Comparison of ENCODE assay signal across 9 mouse cellular contexts in the genomic region with DNA sequence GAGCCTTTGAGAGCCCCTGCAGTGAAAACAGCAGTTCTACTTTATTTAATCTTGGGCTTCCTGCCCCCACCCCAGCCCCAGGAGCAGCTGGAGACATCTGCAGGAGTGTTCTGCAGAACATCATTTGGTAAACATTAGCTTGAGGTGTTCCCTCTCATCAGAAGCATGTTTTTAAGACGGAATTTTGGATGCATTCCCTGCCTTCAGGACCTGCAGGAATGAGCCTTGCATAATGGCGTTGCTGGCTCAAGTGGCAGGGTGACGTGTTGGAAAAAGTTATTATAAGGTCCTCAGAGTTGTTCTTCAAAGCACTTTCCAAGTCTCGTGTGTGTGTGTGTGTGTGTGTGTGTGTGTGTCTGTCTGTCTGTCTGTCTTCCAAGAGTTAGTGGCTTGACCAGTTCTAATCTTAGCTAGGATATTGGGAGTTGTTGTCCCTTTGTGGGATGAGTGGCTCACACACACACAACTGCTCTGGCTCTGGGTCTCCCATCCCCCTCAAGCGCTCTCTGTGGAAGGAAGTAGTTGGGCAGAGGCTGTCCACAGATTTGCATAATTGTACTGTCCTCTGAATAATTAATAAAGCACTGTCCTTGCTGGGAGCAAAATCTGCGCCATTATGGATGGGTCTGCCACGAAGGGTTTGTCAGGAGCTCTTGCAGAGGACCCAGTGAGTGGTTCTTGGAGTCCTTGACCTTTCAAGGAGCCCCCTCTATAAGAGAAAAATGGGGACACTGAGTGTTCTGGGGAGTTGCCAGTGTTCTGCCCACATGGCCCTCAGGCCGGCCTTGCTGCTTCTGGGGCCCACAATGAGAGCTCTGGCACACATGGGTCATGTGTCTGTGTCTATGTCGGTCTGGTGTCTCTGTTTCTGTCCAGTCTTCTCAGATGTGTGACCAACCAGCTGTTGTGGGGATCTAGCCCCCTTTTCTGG.
DNase-seq lines count a peak whose midpoint lies in the region; ATAC-seq lines count a peak whose summit lies in the region.
"Had no signal": no experiment of that assay in that cellular context is flagged by ENCODE, and none has a peak within 500 bp of the region (broad histone marks: within the 10 kb centered on the region; RNA-seq: fewer than 3 reads in every experiment).

No protein-coding gene starts in this region.

- no peaks in the 10 kb centered on the region for H3K27me3 ChIP-seq in hindbrain, embryonic 11.5 days (ENCODE audit: control insufficient read depth, insufficient read depth, low read length)
- no peaks in the 10 kb centered on the region for H3K27me3 ChIP-seq in hindbrain, embryonic 16.5 days (replicated peaks; ENCODE audit: control insufficient read depth, insufficient read depth, low read length)
- no peaks in the 10 kb centered on the region for H3K27me3 ChIP-seq in kidney, embryonic 15.5 days
- H3K27me3 ChIP-seq in forebrain, embryonic 13.5 days: no peaks in the 10 kb centered on the region
- H3K27me3 ChIP-seq: liver, embryonic 15.5 days had no signal

- H3K36me3 ChIP-seq in hindbrain, embryonic 11.5 days (ENCODE audit: control insufficient read depth, insufficient read depth, low read length): no peaks in the 10 kb centered on the region
- no peaks in the 10 kb centered on the region for H3K36me3 ChIP-seq in hindbrain, embryonic 16.5 days (ENCODE audit: control insufficient read depth, insufficient read depth, low read length)
- H3K36me3 ChIP-seq in kidney, embryonic 15.5 days: peaks cover 13% of the 10 kb centered on the region; the same call in 1 of the 2 replicates
- H3K36me3 ChIP-seq in forebrain, embryonic 13.5 days (ENCODE audit: poor library complexity, severe bottlenecking): 0 out of 2 replicates have a peak, but pooled peaks cover 3% of the 10 kb centered on the region
- H3K36me3 ChIP-seq: liver, embryonic 15.5 days had no signal

- no peak overlapping the region for H3K4me2 ChIP-seq in hindbrain, embryonic 11.5 days (replicated peaks; ENCODE audit: low read depth, low read length)
- H3K4me2 ChIP-seq in hindbrain, embryonic 16.5 days (ENCODE audit: low read length): no peak overlapping the region
- H3K4me2 ChIP-seq in kidney, embryonic 15.5 days: no peak overlapping the region
- no peak overlapping the region for H3K4me2 ChIP-seq in forebrain, embryonic 13.5 days
- H3K4me2 ChIP-seq: liver, embryonic 15.5 days had no signal

- no peak overlapping the region for H3K9ac ChIP-seq in hindbrain, embryonic 11.5 days (ENCODE audit: low read depth, low read length)
- no peak overlapping the region for H3K9ac ChIP-seq in hindbrain, embryonic 16.5 days (ENCODE audit: low read depth, low read length)
- H3K9ac ChIP-seq in kidney, embryonic 15.5 days: no peak overlapping the region
- H3K9ac ChIP-seq in forebrain, embryonic 13.5 days: no peak overlapping the region
- H3K9ac ChIP-seq: liver, embryonic 15.5 days had no signal

- 64% methylated on average over 9 of the region's 9 CpGs for WGBS in hindbrain, embryonic 11.5 days
- WGBS in hindbrain, embryonic 16.5 days: 55% methylated on average over 9 of the region's 9 CpGs
- WGBS in kidney, embryonic 15.5 days: 70% methylated on average over 9 of the region's 9 CpGs
- 72% methylated on average over 9 of the region's 9 CpGs for WGBS in forebrain, embryonic 13.5 days

- H3K4me3 ChIP-seq in hindbrain, embryonic 11.5 days (ENCODE audit: low read depth, low read length): no peak overlapping the region
- H3K4me3 ChIP-seq in hindbrain, embryonic 16.5 days (ENCODE audit: low read length): no peak overlapping the region
- H3K4me3 ChIP-seq in kidney, embryonic 15.5 days (replicated peaks): no peak overlapping the region
- H3K4me3 ChIP-seq in forebrain, embryonic 13.5 days: no peak overlapping the region
- H3K4me3 ChIP-seq: liver, embryonic 15.5 days had no signal

- DNase-seq in hindbrain, embryonic 11.5 days (ENCODE audit: low spot score): no peak
- DNase-seq in heart, adult 11 months: peak; percentile 99
- peak; percentile 49 for DNase-seq in retina, postnatal 1 day
- no peak for DNase-seq in layer of hippocampus, postnatal 25 days (ENCODE audit: extremely low spot score in 1 of 2, low spot score in 1 of 2)
- DNase-seq in cerebellum, postnatal 4 days (ENCODE audit: low spot score in 2 of 2): no peak

- peaks cover 19% of the 10 kb centered on the region for H3K4me1 ChIP-seq in hindbrain, embryonic 11.5 days (replicated peaks; ENCODE audit: control insufficient read depth, insufficient read depth, low read length)
- H3K4me1 ChIP-seq in hindbrain, embryonic 16.5 days (ENCODE audit: control insufficient read depth, insufficient read depth, low read depth, low read length): peaks cover 75% of the 10 kb centered on the region
- H3K4me1 ChIP-seq in kidney, embryonic 15.5 days: peaks cover 79% of the 10 kb centered on the region
- H3K4me1 ChIP-seq in forebrain, embryonic 13.5 days: peaks cover 92% of the 10 kb centered on the region

- no peak overlapping the region for H3K27ac ChIP-seq in hindbrain, embryonic 11.5 days (ENCODE audit: low read depth, low read length)
- no peak overlapping the region; the same call in 1 of the 2 replicates for H3K27ac ChIP-seq in hindbrain, embryonic 16.5 days (ENCODE audit: low read depth, low read length)
- 0 out of 2 replicates have a peak overlapping the region, but pooled peaks have one; percentile 22 for H3K27ac ChIP-seq in kidney, embryonic 15.5 days
- H3K27ac ChIP-seq in forebrain, embryonic 13.5 days: no peak overlapping the region; the same call in 1 of the 2 replicates
- H3K27ac ChIP-seq: liver, embryonic 15.5 days had no signal

- peak; percentile 42; the same call in 1 of the 2 replicates for ATAC-seq in hindbrain, embryonic 11.5 days (ENCODE audit: low FRiP score)
- ATAC-seq in hindbrain, embryonic 16.5 days: no peak
- no peak for ATAC-seq in kidney, embryonic 15.5 days (replicated peaks; ENCODE audit: low FRiP score)
- no peak for ATAC-seq in forebrain, embryonic 13.5 days

- H3K9me3 ChIP-seq in hindbrain, embryonic 11.5 days (ENCODE audit: control insufficient read depth, low read length): no peaks in the 10 kb centered on the region
- H3K9me3 ChIP-seq in hindbrain, embryonic 16.5 days (ENCODE audit: control insufficient read depth, low read length): no peaks in the 10 kb centered on the region
- H3K9me3 ChIP-seq in kidney, embryonic 15.5 days (replicated peaks): no peaks in the 10 kb centered on the region
- no peaks in the 10 kb centered on the region for H3K9me3 ChIP-seq in forebrain, embryonic 13.5 days (replicated peaks)
- H3K9me3 ChIP-seq: liver, embryonic 15.5 days had no signal

Comparison
In these comparisons a context has a peak if more than half of its experiments do, and no peak if none do; other contexts are left out.
1. DNase-seq: peak in heart, adult 11 months (single experiment) and retina, postnatal 1 day (single experiment); none in hindbrain, embryonic 11.5 days (single experiment), layer of hippocampus, postnatal 25 days (0 of 2) and cerebellum, postnatal 4 days (0 of 2).